Mouse (Mus musculus) CD4-positive naive resting alpha-beta T cell, adult 76 days (primary cell): ENCODE results near the gene Cyp4f40. TPM values are rescaled to one million over a fixed set of nuclear protein-coding genes. Genes with fewer than 3 reads are reported as not detected.

ENCODE experiments used
- total RNA-seq: library from RNA; stranded (reverse); gene quantifications from one replicate; pipeline ENCODE4 v1.2.4, GENCODE M21; 2023

The Cyp4f40 gene
- total RNA-seq = not detected

DNA sequence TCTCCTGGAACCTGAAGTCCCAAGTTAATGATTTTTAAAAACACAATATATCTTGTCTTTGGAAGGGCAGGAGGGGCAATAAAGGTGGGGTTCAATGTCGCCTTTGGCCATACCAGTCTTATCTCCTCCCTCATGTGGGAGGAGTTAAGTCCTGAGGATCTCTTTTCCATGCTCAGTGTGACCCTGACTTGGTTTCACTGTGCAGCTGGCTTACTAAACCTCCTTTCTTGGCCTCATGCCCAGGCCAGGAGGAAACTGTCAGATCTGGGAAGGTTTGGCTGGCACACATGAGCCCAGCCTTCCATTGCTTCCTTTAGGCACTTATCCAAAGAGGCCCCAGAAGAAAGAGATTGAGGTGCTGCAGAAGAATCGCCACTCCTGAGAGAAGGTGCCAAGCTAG is at the start of gene Cyp4f40:
Gene Cyp4f40 (plus strand): TSS at position 189 of the 400 bp plus-strand sequence.

DNA sequence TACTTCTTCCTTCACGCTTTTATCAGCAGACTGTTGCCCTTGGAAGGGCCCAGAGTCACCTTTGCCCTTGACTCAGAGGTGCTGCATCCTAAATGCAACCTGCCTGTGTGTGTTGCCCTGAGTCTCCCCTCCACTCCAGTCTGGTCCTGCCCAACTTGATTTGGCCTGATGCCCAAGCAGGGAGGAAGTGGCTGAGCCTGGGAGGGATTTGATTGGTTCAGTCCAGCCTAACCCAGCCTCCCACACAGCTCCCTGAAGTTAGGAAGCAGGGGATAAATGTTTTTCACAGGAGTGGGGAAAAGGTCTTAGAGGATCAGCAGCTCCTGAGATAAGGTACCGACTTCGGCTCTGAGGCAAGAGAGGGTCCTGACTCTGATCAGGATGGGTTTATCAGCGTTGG is 37.7 kb upstream of the Cyp4f40 start, which contains the start of gene Cyp4f37:
Gene Cyp4f37 (plus strand): TSS at position 292 of the 400 bp plus-strand sequence.

DNA sequence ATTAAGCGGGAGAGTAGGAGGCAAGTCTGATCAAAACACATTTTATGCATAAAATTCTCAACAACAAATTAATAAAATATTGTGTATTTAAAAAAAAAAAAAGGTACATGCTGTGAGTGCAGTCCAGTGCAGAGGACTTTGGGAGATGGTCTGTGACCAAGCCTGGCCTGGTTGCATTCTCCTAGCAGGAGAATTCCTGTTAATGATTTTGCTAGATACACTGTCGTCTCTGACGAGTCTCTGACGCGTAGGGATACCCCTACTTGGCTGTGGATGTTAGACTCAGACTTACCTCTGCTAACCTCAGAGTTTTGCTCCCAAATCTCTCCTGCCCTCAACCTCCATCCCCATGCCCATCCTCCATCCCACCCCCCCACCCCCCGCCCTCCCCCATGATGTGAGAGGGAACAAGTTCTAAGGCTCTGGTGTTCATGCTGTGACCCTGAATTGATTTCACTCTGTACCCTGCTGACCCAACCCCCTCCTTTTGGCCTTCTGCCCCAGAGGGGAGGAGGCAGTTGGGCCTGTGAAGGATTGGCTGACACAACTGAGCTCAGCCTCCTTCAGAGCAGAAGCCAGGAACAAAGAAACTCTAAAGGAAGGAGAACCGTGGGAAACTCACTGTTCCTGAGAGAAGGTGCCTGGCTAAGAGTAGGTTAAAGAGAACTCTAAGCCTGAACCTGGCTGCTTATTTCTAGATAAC is 26.5 kb downstream of the Cyp4f40 start, which contains the start of gene Cyp4f15:
Gene Cyp4f15 (plus strand): TSS at position 580 of the 703 bp plus-strand sequence.

Other genes with a start within 250 kb of the Cyp4f40 start
- 55.4 TPM for gene Pglyrp2, start 234.7 kb upstream of the Cyp4f40 start, total RNA-seq
- gene Cyp4f39, start 206.2 kb upstream of the Cyp4f40 start, total RNA-seq = not detected
- 1.2 TPM for gene Cyp4f17, start 152.8 kb upstream of the Cyp4f40 start, total RNA-seq
- gene Cyp4f16, start 122.3 kb upstream of the Cyp4f40 start, total RNA-seq = 9.0 TPM
- 0.38 TPM for gene Cyp4f37, start 37.6 kb upstream of the Cyp4f40 start, total RNA-seq
- gene Cyp4f15, start 26.7 kb downstream of the Cyp4f40 start, total RNA-seq = not detected
- gene Zfp871, start 129.4 kb downstream of the Cyp4f40 start, total RNA-seq = 109 TPM
- 0.41 TPM for gene Zfp811, start 151.0 kb downstream of the Cyp4f40 start, total RNA-seq
- gene Zfp799, start 171.4 kb downstream of the Cyp4f40 start, total RNA-seq = 10.6 TPM
- 0.62 TPM for gene Zfp870, start 232.7 kb downstream of the Cyp4f40 start, total RNA-seq